Mouse (Mus musculus) neural tube, embryonic 12.5 days (tissue): Measurements from ENCODE around the gene Adgre5. TPM values are rescaled to one million over a fixed set of nuclear protein-coding genes. Genes with fewer than 3 reads are reported as not detected.

Experiments
- ATAC-seq: fragments of 200-750 bp; cut with Nextera tagmentation; 2 replicates; pipeline ENCODE4 v1.8.0; 2017; ENCODE audit warnings: low read depth, mild to moderate bottlenecking, moderate TSS enrichment, moderate library complexity; ENCODE audit not compliant: low FRiP score
- H3K27ac ChIP-seq: fragments of 300-500 bp; sonication (generic); 2 replicates; pipeline ENCODE4 v1.5.1; 2016
- H3K27me3 ChIP-seq: fragments of 300-500 bp; sonication (generic); replicated peaks from 2 replicates; pipeline ENCODE4 v1.6.1; 2016; ENCODE audit warnings: mild to moderate bottlenecking
- H3K36me3 ChIP-seq: fragments of 300-500 bp; sonication (generic); 2 replicates; pipeline ENCODE4 v1.6.1; 2016; ENCODE audit warnings: mild to moderate bottlenecking
- H3K4me1 ChIP-seq: fragments of 300-500 bp; sonication (generic); 2 replicates; pipeline ENCODE4 v1.6.1; 2016
- H3K4me2 ChIP-seq: fragments of 300-500 bp; sonication (generic); replicated peaks from 2 replicates; pipeline ENCODE4 v1.6.1; 2016; ENCODE audit warnings: mild to moderate bottlenecking
- H3K4me3 ChIP-seq: fragments of 300-500 bp; sonication (generic); 2 replicates; pipeline ENCODE4 v1.5.1; 2016
- H3K9ac ChIP-seq: fragments of 300-500 bp; sonication (generic); 2 replicates; pipeline ENCODE4 v1.6.1; 2016; ENCODE audit warnings: mild to moderate bottlenecking
- H3K9me3 ChIP-seq: fragments of 300-500 bp; sonication (generic); 2 replicates; pipeline ENCODE4 v1.6.1; 2016; ENCODE audit warnings: mild to moderate bottlenecking
- WGBS: fragments of 180-500 bp; shearing (Covaris S2); methylation state at CpG from one replicate; pipeline ENCODE4 v1.1.7; 2016; 5-methylcytosine and 5-hydroxymethylcytosine counted together
- polyA plus RNA-seq: library from polyadenylated mRNA; unstranded; fragments of >200 nt; fragmentation: Nextera tagmentation; extraction: Ambion mirVana; gene quantifications from 2 replicates; pipeline ENCODE4 v1.2.1, GENCODE M21; 2016

The Adgre5 gene
- polyA plus RNA-seq, 1 experiment from 2014 or later, result 15.7 TPM

- no peak overlapping the region for H3K9ac ChIP-seq
- H3K27ac ChIP-seq, result no peak overlapping the region
- H3K36me3 ChIP-seq, result no peaks in the 10 kb centered on the region
- H3K4me1 ChIP-seq, result peaks cover 22% of the 10 kb centered on the region
- ATAC-seq, result no peak
- no peak overlapping the region for H3K4me2 ChIP-seq
- no peak overlapping the region for H3K4me3 ChIP-seq
- WGBS, result 76% methylated on average over 7 of the region's 7 CpGs
- H3K27me3 ChIP-seq, result peaks cover 29% of the 10 kb centered on the region
- H3K9me3 ChIP-seq, result no peaks in the 10 kb centered on the region
These were observed 28.6 kb upstream of the Adgre5 start for GRCm38 (mm10) chr8:83769720-83770119.

- WGBS, result 62% methylated on average over 5 of the region's 5 CpGs
- ATAC-seq, result no peak
- Histone ChIP-seq H3K27me3 (peaks cover 28% of the 10 kb centered on the region), H3K9ac (no peak overlapping the region), H3K4me2 (no peak overlapping the region), H3K9me3 (no peaks in the 10 kb centered on the region), H3K27ac (no peak overlapping the region), H3K36me3 (no peaks in the 10 kb centered on the region), H3K4me1 (peaks cover 11% of the 10 kb centered on the region), H3K4me3 (no peak overlapping the region)
These were observed 27.4 kb upstream of the Adgre5 start for GRCm38 (mm10) chr8:83768526-83768925.

GRCm38 (mm10) chr8:83767442-83767841, 26.3 kb upstream of the Adgre5 start:
- Histone ChIP-seq H3K27ac (no peak overlapping the region), H3K4me3 (no peak overlapping the region), H3K4me2 (no peak overlapping the region), H3K27me3 (peaks cover 18% of the 10 kb centered on the region), H3K4me1 (peaks cover under 1% of the 10 kb centered on the region), H3K9me3 (no peaks in the 10 kb centered on the region), H3K9ac (no peak overlapping the region), H3K36me3 (no peaks in the 10 kb centered on the region)
- WGBS, result 94% methylated on average over 4 of the region's 4 CpGs
- ATAC-seq, result no peak

GRCm38 (mm10) chr8:83765663-83766062, 24.5 kb upstream of the Adgre5 start:
- no peak overlapping the region for H3K4me2 ChIP-seq
- no peaks in the 10 kb centered on the region for H3K9me3 ChIP-seq
- H3K36me3 ChIP-seq, result no peaks in the 10 kb centered on the region
- no peak overlapping the region for H3K9ac ChIP-seq
- no peaks in the 10 kb centered on the region for H3K4me1 ChIP-seq
- no peak for ATAC-seq
- H3K27me3 ChIP-seq, result 0 out of 2 replicates have a peak, but pooled peaks cover 7% of the 10 kb centered on the region
- no peak overlapping the region for H3K27ac ChIP-seq
- H3K4me3 ChIP-seq, result no peak overlapping the region

- H3K9me3 ChIP-seq, result no peaks in the 10 kb centered on the region
- no peak overlapping the region for H3K9ac ChIP-seq
- H3K36me3 ChIP-seq, result no peaks in the 10 kb centered on the region
- no peaks in the 10 kb centered on the region for H3K4me1 ChIP-seq
- 0 out of 2 replicates have a peak, but pooled peaks cover 6% of the 10 kb centered on the region for H3K27me3 ChIP-seq
- no peak overlapping the region for H3K4me3 ChIP-seq
- no peak for ATAC-seq
- no peak overlapping the region for H3K27ac ChIP-seq
- no peak overlapping the region for H3K4me2 ChIP-seq
- 85% methylated on average over 2 of the region's 2 CpGs for WGBS
These were observed 23.6 kb upstream of the Adgre5 start for GRCm38 (mm10) chr8:83764717-83765116.

GRCm38 (mm10) chr8:83764116-83764515, 23.0 kb upstream of the Adgre5 start:
- Histone ChIP-seq H3K27ac (no peak overlapping the region), H3K36me3 (no peaks in the 10 kb centered on the region), H3K4me2 (no peak overlapping the region), H3K4me3 (no peak overlapping the region), H3K4me1 (no peaks in the 10 kb centered on the region), H3K27me3 (0 out of 2 replicates have a peak, but pooled peaks cover under 1% of the 10 kb centered on the region), H3K9ac (no peak overlapping the region), H3K9me3 (no peaks in the 10 kb centered on the region)
- ATAC-seq, result no peak
- 96% methylated on average over 8 of the region's 8 CpGs for WGBS

- no peaks in the 10 kb centered on the region for H3K4me1 ChIP-seq
- H3K27ac ChIP-seq, result no peak overlapping the region
- no peaks in the 10 kb centered on the region; the same call in 1 of the 2 replicates for H3K27me3 ChIP-seq
- no peaks in the 10 kb centered on the region for H3K36me3 ChIP-seq
- H3K4me3 ChIP-seq, result no peak overlapping the region
- no peaks in the 10 kb centered on the region for H3K9me3 ChIP-seq
- 74% methylated on average over 2 of the region's 2 CpGs for WGBS
- H3K4me2 ChIP-seq, result no peak overlapping the region
- ATAC-seq, result no peak
- no peak overlapping the region for H3K9ac ChIP-seq
These were observed 18.2 kb upstream of the Adgre5 start for GRCm38 (mm10) chr8:83759231-83759759.

GRCm38 (mm10) chr8:83758298-83758697, 17.2 kb upstream of the Adgre5 start:
- Histone ChIP-seq H3K9ac (no peak overlapping the region), H3K27me3 (no peaks in the 10 kb centered on the region; the same call in 1 of the 2 replicates), H3K27ac (no peak overlapping the region), H3K9me3 (no peaks in the 10 kb centered on the region), H3K4me3 (no peak overlapping the region), H3K4me2 (no peak overlapping the region), H3K36me3 (no peaks in the 10 kb centered on the region), H3K4me1 (no peaks in the 10 kb centered on the region)
- WGBS, result 64% methylated on average over 5 of the region's 5 CpGs
- ATAC-seq, result no peak

GRCm38 (mm10) chr8:83757084-83757607, 16.0 kb upstream of the Adgre5 start:
- H3K36me3 ChIP-seq, result no peaks in the 10 kb centered on the region
- 89% methylated on average over 6 of the region's 6 CpGs for WGBS
- ATAC-seq, result no peak
- no peak overlapping the region for H3K4me2 ChIP-seq
- H3K27ac ChIP-seq, result no peak overlapping the region
- H3K9me3 ChIP-seq, result no peaks in the 10 kb centered on the region
- H3K9ac ChIP-seq, result no peak overlapping the region
- no peaks in the 10 kb centered on the region for H3K4me1 ChIP-seq
- H3K27me3 ChIP-seq, result no peaks in the 10 kb centered on the region; the same call in 1 of the 2 replicates
- no peak overlapping the region for H3K4me3 ChIP-seq

GRCm38 (mm10) chr8:83756273-83756672, 15.1 kb upstream of the Adgre5 start:
- H3K9me3 ChIP-seq, result no peaks in the 10 kb centered on the region
- H3K4me1 ChIP-seq, result no peaks in the 10 kb centered on the region
- no peak overlapping the region for H3K4me3 ChIP-seq
- ATAC-seq, result no peak
- 91% methylated on average over 3 of the region's 3 CpGs for WGBS
- no peak overlapping the region for H3K9ac ChIP-seq
- H3K27ac ChIP-seq, result no peak overlapping the region
- H3K27me3 ChIP-seq, result no peaks in the 10 kb centered on the region; the same call in 1 of the 2 replicates
- no peak overlapping the region for H3K4me2 ChIP-seq
- no peaks in the 10 kb centered on the region for H3K36me3 ChIP-seq

GRCm38 (mm10) chr8:83754149-83754548, 13.0 kb upstream of the Adgre5 start:
- Histone ChIP-seq H3K27me3 (no peaks in the 10 kb centered on the region; the same call in 1 of the 2 replicates), H3K4me1 (no peaks in the 10 kb centered on the region), H3K36me3 (no peaks in the 10 kb centered on the region), H3K4me2 (no peak overlapping the region), H3K9ac (no peak overlapping the region), H3K27ac (no peak overlapping the region), H3K9me3 (no peaks in the 10 kb centered on the region), H3K4me3 (no peak overlapping the region)
- ATAC-seq, result no peak
- 56% methylated on average over 2 of the region's 3 CpGs for WGBS

- Histone ChIP-seq H3K9ac (no peak overlapping the region), H3K4me2 (no peak overlapping the region), H3K27ac (no peak overlapping the region), H3K4me1 (peaks cover 10% of the 10 kb centered on the region), H3K4me3 (no peak overlapping the region), H3K27me3 (peaks cover 20% of the 10 kb centered on the region), H3K36me3 (no peaks in the 10 kb centered on the region), H3K9me3 (no peaks in the 10 kb centered on the region)
- ATAC-seq, result no peak
- WGBS, result 90% methylated on average over 9 of the region's 9 CpGs
These were observed 8.1 kb upstream of the Adgre5 start for GRCm38 (mm10) chr8:83749265-83749664.

- Histone ChIP-seq H3K4me1 (peaks cover 10% of the 10 kb centered on the region), H3K4me3 (no peak overlapping the region), H3K27ac (no peak overlapping the region), H3K27me3 (peaks cover 20% of the 10 kb centered on the region), H3K9ac (no peak overlapping the region), H3K4me2 (no peak overlapping the region; the same call in 1 of the 2 replicates), H3K9me3 (no peaks in the 10 kb centered on the region), H3K36me3 (no peaks in the 10 kb centered on the region)
- 39% methylated on average over 3 of the region's 3 CpGs for WGBS
- ATAC-seq, result 0 out of 2 replicates have a peak, but pooled peaks have one; percentile 38
These were observed 7.6 kb upstream of the Adgre5 start for GRCm38 (mm10) chr8:83748708-83749107.
